Mouse (Mus musculus) hindbrain, postnatal 0 days (tissue): ENCODE results near the gene Cacna2d4. TPM values are rescaled to one million over a fixed set of nuclear protein-coding genes. Genes with fewer than 3 reads are reported as not detected.

Experiments used
- ATAC-seq: fragments of 200-750 bp; cut with Nextera tagmentation; 2 replicates; pipeline ENCODE4 v1.8.0; 2017; ENCODE audit warnings: mild to moderate bottlenecking, moderate TSS enrichment, moderate library complexity
- DNase-seq: peaks from one replicate; pipeline ENCODE4 v3.0.0-alpha.2; 2015; ENCODE audit warnings: low spot score
- H3K27ac ChIP-seq: fragments of 300-500 bp; sonication (generic); 2 replicates; pipeline ENCODE4 v1.5.1; 2014; ENCODE audit warnings: mild to moderate bottlenecking
- H3K27me3 ChIP-seq: fragments of 300-500 bp; sonication (generic); 2 replicates; pipeline ENCODE4 v1.6.1; 2014; ENCODE audit warnings: low read length, mixed read lengths; ENCODE audit not compliant: insufficient read depth
- H3K36me3 ChIP-seq: fragments of 300-500 bp; sonication (generic); 2 replicates; pipeline ENCODE4 v1.6.1; 2014; ENCODE audit warnings: low read length, mixed read lengths; ENCODE audit not compliant: insufficient read depth
- H3K4me1 ChIP-seq: fragments of 300-500 bp; sonication (generic); 2 replicates; pipeline ENCODE4 v1.6.1; 2014; ENCODE audit warnings: antibody characterized with exemption, low read length, mixed read lengths; ENCODE audit not compliant: insufficient read depth
- H3K4me2 ChIP-seq: fragments of 300-500 bp; sonication (generic); 2 replicates; pipeline ENCODE4 v1.6.1; 2014; ENCODE audit warnings: low read depth, mild to moderate bottlenecking, low read length, moderate library complexity, mixed read lengths
- H3K4me3 ChIP-seq: fragments of 300-500 bp; sonication (generic); 2 replicates; pipeline ENCODE4 v1.5.1; 2014; ENCODE audit warnings: low read length
- H3K9ac ChIP-seq: fragments of 300-500 bp; sonication (generic); replicated peaks from 2 replicates; pipeline ENCODE4 v1.6.1; 2014; ENCODE audit warnings: mild to moderate bottlenecking, low read length, moderate library complexity, mixed read lengths
- H3K9me3 ChIP-seq: fragments of 300-500 bp; sonication (generic); 2 replicates; pipeline ENCODE4 v1.6.1; 2016; ENCODE audit warnings: low read length, mixed read lengths
- CTCF ChIP-seq: IDR thresholded peaks from 2 replicates; pipeline ENCODE4 v1.5.1; 2016; ENCODE audit warnings: antibody characterized with exemption, control low read depth, low read depth
- WGBS: fragments of 180-500 bp; shearing (Covaris S2); extraction: QIAGEN DNeasy Blood & Tissue Kit; methylation state at CpG from one replicate; pipeline ENCODE4 v1.1.7; 2014; 5-methylcytosine and 5-hydroxymethylcytosine counted together
- polyA plus RNA-seq: library from polyadenylated mRNA; unstranded; fragments of >200 nt; fragmentation: Nextera tagmentation; extraction: Ambion mirVana; gene quantifications from 2 replicates; pipeline ENCODE4 v1.2.1, GENCODE M21; 2015
- total RNA-seq: library from RNA; depleted of rRNA; stranded (reverse); fragments of >200 nt; gene quantifications from 2 replicates; pipeline ENCODE4 v1.2.3, GENCODE M21; 2014

Cacna2d4 gene
- total and polyA plus RNA-seq, 2 experiments from 2014 or later, result 1.2 to 2.6 TPM

- DNase-seq (no peak), ATAC-seq (no peak)
- peaks cover 17% of the 10 kb centered on the region for H3K4me1 ChIP-seq
- H3K4me3 ChIP-seq, result no peak overlapping the region
- no peak overlapping the region for H3K9ac ChIP-seq
- no peaks in the 10 kb centered on the region for H3K36me3 ChIP-seq
- H3K27ac ChIP-seq, result no peak overlapping the region
- 55% methylated on average over 3 of the region's 3 CpGs for WGBS
- H3K27me3 ChIP-seq, result no peaks in the 10 kb centered on the region
- TF ChIP-seq CTCF, result no peak
- no peaks in the 10 kb centered on the region for H3K9me3 ChIP-seq
- H3K4me2 ChIP-seq, result no peak overlapping the region
These were observed 97.5 kb downstream of the Cacna2d4 start for GRCm38 (mm10) chr6:119333831-119334230.

GRCm38 (mm10) chr6:119336124-119336523 lies 99.8 kb downstream of the Cacna2d4 start:
- Histone ChIP-seq H3K27ac (no peak overlapping the region), H3K9me3 (no peaks in the 10 kb centered on the region), H3K4me1 (peaks cover 6% of the 10 kb centered on the region; the same call in 1 of the 2 replicates), H3K4me2 (no peak overlapping the region), H3K27me3 (no peaks in the 10 kb centered on the region), H3K4me3 (no peak overlapping the region), H3K36me3 (no peaks in the 10 kb centered on the region), H3K9ac (no peak overlapping the region)
- TF ChIP-seq CTCF, result no peak
- WGBS, result 76% methylated on average over 7 of the region's 7 CpGs
- DNase-seq, result no peak
- no peak for ATAC-seq

GRCm38 (mm10) chr6:119337287-119337686 lies 101.0 kb downstream of the Cacna2d4 start:
- H3K9ac ChIP-seq, result no peak overlapping the region
- TF ChIP-seq CTCF, result no peak
- WGBS, result 60% methylated on average over 3 of the region's 3 CpGs

GRCm38 (mm10) chr6:119338121-119338912 lies 102.0 kb downstream of the Cacna2d4 start:
- Histone ChIP-seq H3K36me3 (no peaks in the 10 kb centered on the region), H3K9me3 (no peaks in the 10 kb centered on the region), H3K27ac (no peak overlapping the region), H3K4me3 (no peak overlapping the region), H3K4me1 (no peaks in the 10 kb centered on the region), H3K9ac (no peak overlapping the region), H3K27me3 (no peaks in the 10 kb centered on the region), H3K4me2 (no peak overlapping the region)
- ATAC-seq (no peak), DNase-seq (no peak)
- no peak for TF ChIP-seq CTCF
- WGBS, result 33% methylated on average over 10 of the region's 11 CpGs

More at GRCm38 (mm10) chr6:119337287-119337686, 101.0 kb downstream of the Cacna2d4 start:
- DNase-seq (no peak), ATAC-seq (no peak)
- no peaks in the 10 kb centered on the region for H3K36me3 ChIP-seq
- no peak overlapping the region for H3K4me2 ChIP-seq
- no peaks in the 10 kb centered on the region for H3K9me3 ChIP-seq
- H3K4me1 ChIP-seq, result no peaks in the 10 kb centered on the region
- no peaks in the 10 kb centered on the region for H3K27me3 ChIP-seq
- no peak overlapping the region for H3K4me3 ChIP-seq
- no peak overlapping the region for H3K27ac ChIP-seq

- no peak overlapping the region for H3K4me2 ChIP-seq
- H3K27me3 ChIP-seq, result no peaks in the 10 kb centered on the region
- DNase-seq (peak; percentile 82), ATAC-seq (peak; percentile 88)
- no peak overlapping the region for H3K27ac ChIP-seq
- TF ChIP-seq CTCF, result no peak
- no peak overlapping the region for H3K9ac ChIP-seq
- no peaks in the 10 kb centered on the region for H3K36me3 ChIP-seq
- H3K4me3 ChIP-seq, result no peak overlapping the region
- no peaks in the 10 kb centered on the region for H3K4me1 ChIP-seq
- no peaks in the 10 kb centered on the region for H3K9me3 ChIP-seq
These were observed 105.1 kb downstream of the Cacna2d4 start for GRCm38 (mm10) chr6:119341409-119341808.

- Histone ChIP-seq H3K27me3 (no peaks in the 10 kb centered on the region), H3K4me1 (no peaks in the 10 kb centered on the region), H3K9ac (no peak overlapping the region), H3K9me3 (no peaks in the 10 kb centered on the region), H3K4me2 (no peak overlapping the region), H3K36me3 (no peaks in the 10 kb centered on the region), H3K4me3 (no peak overlapping the region), H3K27ac (no peak overlapping the region)
- no peak for ATAC-seq
- DNase-seq, result peak; percentile 13
- WGBS, result 54% methylated on average over 10 of the region's 10 CpGs
- no peak for TF ChIP-seq CTCF
These were observed 109.9 kb downstream of the Cacna2d4 start for GRCm38 (mm10) chr6:119346257-119346656.

GRCm38 (mm10) chr6:119347813-119348212 lies 111.5 kb downstream of the Cacna2d4 start:
- Histone ChIP-seq H3K4me2 (no peak overlapping the region), H3K9me3 (no peaks in the 10 kb centered on the region), H3K27me3 (no peaks in the 10 kb centered on the region), H3K9ac (no peak overlapping the region), H3K4me3 (no peak overlapping the region), H3K36me3 (no peaks in the 10 kb centered on the region), H3K27ac (no peak overlapping the region), H3K4me1 (no peaks in the 10 kb centered on the region)
- no peak for TF ChIP-seq CTCF
- DNase-seq (no peak), ATAC-seq (no peak)
- 74% methylated on average over 5 of the region's 5 CpGs for WGBS
